Mouse (Mus musculus): Measurements from ENCODE around the gene Nr5a2. TPM values are rescaled to one million over a fixed set of nuclear protein-coding genes. Genes with fewer than 3 reads are reported as not detected.

Nr5a2 gene
- polyA plus RNA-seq, 1 experiment from 2014 or later: 0.70 TPM

DNA sequence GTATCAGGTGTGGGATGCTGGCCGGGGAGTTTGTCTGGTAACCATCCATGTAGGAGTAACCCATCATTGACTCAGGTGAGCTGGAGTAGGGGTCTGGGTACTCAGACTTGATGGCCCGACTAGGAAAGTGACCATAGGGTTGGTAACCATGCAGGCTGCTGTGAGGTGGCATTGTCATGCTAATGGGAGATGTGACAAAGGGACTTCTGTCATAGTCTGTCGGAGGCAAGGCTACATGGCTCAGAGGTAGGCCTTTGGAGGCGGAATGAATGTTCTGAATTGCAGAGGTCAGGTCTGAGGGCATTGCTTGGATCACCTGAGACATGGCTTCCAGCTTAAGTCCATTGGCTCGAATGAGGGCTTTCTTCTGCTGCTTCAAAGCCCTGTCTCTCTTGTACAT is 19.6 kb downstream of the Nr5a2 start:
- no peak overlapping the region for H3K9ac ChIP-seq (replicated peaks; ENCODE audit: low read length)
- peaks cover 43% of the 10 kb centered on the region for H3K27me3 ChIP-seq (ENCODE audit: insufficient read depth, low read length)
- ATAC-seq (ENCODE audit: low FRiP score, low TSS enrichment): no peak
- no peak overlapping the region for H3K27ac ChIP-seq (ENCODE audit: low read length)
- no peak overlapping the region for H3K4me2 ChIP-seq (replicated peaks; ENCODE audit: low read depth, low read length)
- H3K4me1 ChIP-seq (ENCODE audit: insufficient read depth, low read length): no peaks in the 10 kb centered on the region
- no peak overlapping the region for H3K4me3 ChIP-seq (ENCODE audit: low read length)
- H3K36me3 ChIP-seq (ENCODE audit: insufficient read depth, low read length): no peaks in the 10 kb centered on the region
- H3K9me3 ChIP-seq (ENCODE audit: low read length): no peaks in the 10 kb centered on the region
- WGBS: 82% methylated on average over 5 of the region's 5 CpGs

DNA sequence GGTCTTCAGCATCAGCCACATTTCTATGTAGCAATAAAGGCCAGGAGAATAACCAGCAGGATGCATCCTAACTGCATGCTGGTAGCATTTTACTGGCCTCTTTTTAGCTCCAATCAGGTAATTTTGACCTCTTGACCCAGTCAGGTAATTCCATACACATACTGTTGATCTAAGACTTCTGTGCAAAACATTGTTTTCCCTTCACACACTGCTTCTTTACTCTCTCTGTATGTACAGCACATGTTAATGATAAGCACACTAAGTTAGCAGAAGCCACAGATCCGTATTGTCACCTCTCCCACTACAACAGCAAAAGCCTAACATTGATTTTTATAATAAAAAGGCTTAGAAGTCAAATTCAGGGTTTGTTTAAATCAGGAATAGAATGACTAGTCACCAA is 21.0 kb downstream of the Nr5a2 start:
- Histone ChIP-seq H3K27ac (ENCODE audit: low read length) (no peak overlapping the region), H3K36me3 (ENCODE audit: insufficient read depth, low read length) (no peaks in the 10 kb centered on the region), H3K4me3 (ENCODE audit: low read length) (no peak overlapping the region), H3K9me3 (ENCODE audit: low read length) (no peaks in the 10 kb centered on the region), H3K4me2 (replicated peaks; ENCODE audit: low read depth, low read length) (no peak overlapping the region), H3K27me3 (ENCODE audit: insufficient read depth, low read length) (peaks cover 40% of the 10 kb centered on the region), H3K9ac (replicated peaks; ENCODE audit: low read length) (no peak overlapping the region), H3K4me1 (ENCODE audit: insufficient read depth, low read length) (no peaks in the 10 kb centered on the region)
- 85% methylated on average over 1 of the region's 1 CpGs for WGBS
- ATAC-seq (ENCODE audit: low FRiP score, low TSS enrichment): no peak

DNA sequence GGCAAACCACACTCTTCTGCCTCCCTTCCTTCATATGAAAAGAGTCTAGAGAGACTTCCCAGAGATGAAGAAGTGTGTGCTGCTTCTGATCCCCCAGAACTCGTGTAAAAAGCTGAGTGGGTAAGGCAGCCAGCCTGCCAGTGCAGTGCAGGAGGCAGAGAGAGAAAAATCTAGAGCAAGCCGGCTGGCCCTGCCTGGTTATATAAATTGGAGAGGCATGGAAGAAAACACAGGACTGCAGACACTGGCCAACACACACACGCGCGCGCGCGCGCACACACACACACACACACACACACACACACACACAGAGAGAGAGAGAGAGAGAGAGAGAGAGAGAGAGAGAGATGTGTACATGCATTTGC is 24.3 kb downstream of the Nr5a2 start:
- H3K9ac ChIP-seq (replicated peaks; ENCODE audit: low read length): no peak overlapping the region
- H3K4me3 ChIP-seq (ENCODE audit: low read length): no peak overlapping the region
- no peak for ATAC-seq (ENCODE audit: low FRiP score, low TSS enrichment)
- no peaks in the 10 kb centered on the region for H3K36me3 ChIP-seq (ENCODE audit: insufficient read depth, low read length)
- no peaks in the 10 kb centered on the region for H3K9me3 ChIP-seq (ENCODE audit: low read length)
- H3K4me2 ChIP-seq (replicated peaks; ENCODE audit: low read depth, low read length): no peak overlapping the region
- H3K27me3 ChIP-seq (ENCODE audit: insufficient read depth, low read length): peaks cover 23% of the 10 kb centered on the region
- 89% methylated on average over 9 of the region's 9 CpGs for WGBS
- no peak overlapping the region for H3K27ac ChIP-seq (ENCODE audit: low read length)
- H3K4me1 ChIP-seq (ENCODE audit: insufficient read depth, low read length): no peaks in the 10 kb centered on the region

DNA sequence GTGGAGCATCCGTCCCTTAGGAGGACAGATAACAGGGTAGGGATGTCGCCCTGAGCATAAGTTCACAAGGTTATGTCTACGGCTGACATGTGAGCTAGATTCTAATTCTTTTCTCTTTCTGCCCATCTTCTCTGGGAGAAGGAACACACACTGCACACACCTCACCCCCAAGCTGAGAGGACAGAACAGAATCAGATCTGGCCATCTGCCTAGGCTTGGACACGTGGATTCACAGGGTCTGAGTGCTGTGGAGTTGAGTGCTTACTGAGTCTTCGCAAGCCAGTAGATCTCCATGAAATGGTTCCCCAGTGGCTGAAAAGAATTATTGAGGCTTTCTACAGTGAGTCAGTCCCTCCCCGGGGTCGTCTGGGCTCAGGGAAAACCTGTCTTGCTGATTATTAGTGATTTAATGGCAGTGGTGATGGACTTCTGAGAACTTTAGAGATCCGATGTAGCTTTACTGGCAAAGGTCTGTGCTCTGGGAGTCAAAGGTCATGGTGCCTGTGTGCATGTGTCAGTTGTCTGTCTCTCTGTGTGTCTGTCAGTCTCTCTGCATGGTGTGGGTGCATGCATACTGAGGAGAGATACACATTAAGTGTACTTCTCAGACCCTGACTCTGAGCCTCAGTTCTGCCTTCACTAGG is 24.8 kb downstream of the Nr5a2 start:
- Histone ChIP-seq H3K9ac (replicated peaks; ENCODE audit: low read length) (no peak overlapping the region), H3K27ac (ENCODE audit: low read length) (no peak overlapping the region), H3K27me3 (ENCODE audit: insufficient read depth, low read length) (peaks cover 18% of the 10 kb centered on the region), H3K36me3 (ENCODE audit: insufficient read depth, low read length) (no peaks in the 10 kb centered on the region), H3K4me2 (replicated peaks; ENCODE audit: low read depth, low read length) (no peak overlapping the region), H3K4me3 (ENCODE audit: low read length) (no peak overlapping the region), H3K9me3 (ENCODE audit: low read length) (no peaks in the 10 kb centered on the region), H3K4me1 (ENCODE audit: insufficient read depth, low read length) (no peaks in the 10 kb centered on the region)
- WGBS: 47% methylated on average over 8 of the region's 8 CpGs
- no peak for ATAC-seq (ENCODE audit: low FRiP score, low TSS enrichment)

DNA sequence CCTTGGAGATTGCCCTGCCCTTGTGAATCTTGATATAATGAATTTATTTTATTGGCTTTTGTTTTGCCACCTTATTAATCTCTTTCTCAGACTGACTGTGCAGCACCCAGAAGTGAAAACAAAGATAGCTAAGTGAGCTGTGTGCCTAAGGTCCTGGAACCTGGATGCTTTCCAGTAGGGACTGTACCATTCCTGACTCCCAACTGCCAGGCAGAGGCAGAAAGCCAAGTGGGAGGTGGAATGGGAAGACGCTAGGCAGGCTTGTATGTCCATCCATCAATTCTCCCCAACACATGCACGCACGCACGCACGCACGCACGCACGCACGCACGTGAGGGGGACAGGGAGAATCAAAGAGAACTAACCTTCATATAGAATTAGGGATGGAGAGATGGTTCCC is 26.2 kb downstream of the Nr5a2 start:
- H3K36me3 ChIP-seq (ENCODE audit: insufficient read depth, low read length): no peaks in the 10 kb centered on the region
- H3K4me2 ChIP-seq (replicated peaks; ENCODE audit: low read depth, low read length): no peak overlapping the region
- peaks cover 12% of the 10 kb centered on the region for H3K27me3 ChIP-seq (ENCODE audit: insufficient read depth, low read length)
- no peak overlapping the region for H3K9ac ChIP-seq (replicated peaks; ENCODE audit: low read length)
- no peaks in the 10 kb centered on the region for H3K4me1 ChIP-seq (ENCODE audit: insufficient read depth, low read length)
- H3K27ac ChIP-seq (ENCODE audit: low read length): no peak overlapping the region
- no peaks in the 10 kb centered on the region for H3K9me3 ChIP-seq (ENCODE audit: low read length)
- no peak overlapping the region for H3K4me3 ChIP-seq (ENCODE audit: low read length)
- 83% methylated on average over 10 of the region's 10 CpGs for WGBS
- ATAC-seq (ENCODE audit: low FRiP score, low TSS enrichment): no peak

DNA sequence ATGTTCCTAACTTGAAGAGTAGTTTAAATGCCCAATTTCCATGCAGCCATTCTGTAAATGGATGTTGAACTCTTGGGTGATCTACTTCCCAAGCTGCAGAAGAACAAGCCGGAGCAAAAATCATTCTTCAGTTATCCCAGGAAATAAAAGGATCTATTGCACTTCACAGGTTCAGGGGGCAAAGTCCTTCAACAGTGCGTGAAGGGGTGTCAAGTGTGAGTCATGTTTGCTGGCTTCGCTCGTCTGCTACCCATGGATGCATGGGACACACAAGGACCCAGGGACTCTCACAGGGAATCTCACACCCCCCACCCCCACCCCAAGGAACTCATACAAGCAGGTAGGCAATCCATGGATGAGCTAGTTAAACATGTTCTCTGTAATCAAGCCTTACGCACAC is 29.2 kb downstream of the Nr5a2 start:
- no peaks in the 10 kb centered on the region for H3K36me3 ChIP-seq (ENCODE audit: insufficient read depth, low read length)
- no peaks in the 10 kb centered on the region for H3K4me1 ChIP-seq (ENCODE audit: insufficient read depth, low read length)
- WGBS: 77% methylated on average over 5 of the region's 5 CpGs
- no peak overlapping the region for H3K4me2 ChIP-seq (replicated peaks; ENCODE audit: low read depth, low read length)
- H3K4me3 ChIP-seq (ENCODE audit: low read length): no peak overlapping the region
- no peak for ATAC-seq (ENCODE audit: low FRiP score, low TSS enrichment)
- H3K9ac ChIP-seq (replicated peaks; ENCODE audit: low read length): no peak overlapping the region
- no peak overlapping the region for H3K27ac ChIP-seq (ENCODE audit: low read length)
- peaks cover 9% of the 10 kb centered on the region for H3K27me3 ChIP-seq (ENCODE audit: insufficient read depth, low read length)
- H3K9me3 ChIP-seq (ENCODE audit: low read length): no peaks in the 10 kb centered on the region

DNA sequence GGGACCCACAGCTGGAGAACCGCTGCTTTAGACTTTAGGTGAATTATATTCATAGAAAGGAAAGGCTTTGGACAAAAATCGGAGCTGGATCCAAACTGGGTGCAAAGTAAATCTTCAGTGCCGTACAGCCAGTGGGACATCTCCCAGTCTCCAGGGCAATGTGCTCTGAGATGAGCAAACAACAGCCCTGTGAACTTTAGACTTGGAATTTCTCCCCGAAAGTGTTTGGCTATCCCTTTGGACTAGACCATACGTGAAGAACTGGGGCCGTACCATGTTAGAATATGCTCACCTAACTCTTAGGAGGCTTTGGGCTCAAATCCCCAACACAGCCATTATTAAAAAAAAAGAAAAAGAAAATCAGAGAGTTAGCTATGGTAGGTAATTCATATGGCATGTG is 30.5 kb downstream of the Nr5a2 start:
- 95% methylated on average over 6 of the region's 6 CpGs for WGBS
- Histone ChIP-seq H3K4me1 (ENCODE audit: insufficient read depth, low read length) (no peaks in the 10 kb centered on the region), H3K36me3 (ENCODE audit: insufficient read depth, low read length) (no peaks in the 10 kb centered on the region), H3K4me3 (ENCODE audit: low read length) (no peak overlapping the region), H3K4me2 (replicated peaks; ENCODE audit: low read depth, low read length) (no peak overlapping the region), H3K27me3 (ENCODE audit: insufficient read depth, low read length) (no peaks in the 10 kb centered on the region; the same call in 1 of the 2 replicates), H3K9ac (replicated peaks; ENCODE audit: low read length) (no peak overlapping the region), H3K9me3 (ENCODE audit: low read length) (no peaks in the 10 kb centered on the region), H3K27ac (ENCODE audit: low read length) (no peak overlapping the region)
- ATAC-seq (ENCODE audit: low FRiP score, low TSS enrichment): no peak

DNA sequence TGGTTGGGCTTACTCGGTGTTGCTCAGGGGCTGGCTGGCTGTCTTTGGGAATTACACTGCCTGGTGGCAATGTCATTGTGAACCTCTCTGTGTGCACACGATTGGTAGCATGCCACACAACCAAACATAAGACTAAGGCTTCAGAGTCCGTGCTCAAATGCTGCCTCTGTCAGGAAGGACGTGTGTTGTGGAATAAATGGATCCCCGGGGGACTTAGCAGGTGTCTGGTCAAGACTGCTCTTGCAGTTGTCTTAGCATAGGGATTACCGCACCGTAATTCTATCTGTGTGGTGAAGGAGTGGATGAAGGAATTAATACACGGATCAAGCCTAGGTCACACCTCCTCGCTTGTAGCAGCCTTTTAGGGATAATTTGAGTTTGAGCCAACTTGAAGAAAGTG is 32.8 kb downstream of the Nr5a2 start:
- no peak overlapping the region for H3K27ac ChIP-seq (ENCODE audit: low read length)
- 57% methylated on average over 9 of the region's 9 CpGs for WGBS
- no peak for ATAC-seq (ENCODE audit: low FRiP score, low TSS enrichment)

DNA sequence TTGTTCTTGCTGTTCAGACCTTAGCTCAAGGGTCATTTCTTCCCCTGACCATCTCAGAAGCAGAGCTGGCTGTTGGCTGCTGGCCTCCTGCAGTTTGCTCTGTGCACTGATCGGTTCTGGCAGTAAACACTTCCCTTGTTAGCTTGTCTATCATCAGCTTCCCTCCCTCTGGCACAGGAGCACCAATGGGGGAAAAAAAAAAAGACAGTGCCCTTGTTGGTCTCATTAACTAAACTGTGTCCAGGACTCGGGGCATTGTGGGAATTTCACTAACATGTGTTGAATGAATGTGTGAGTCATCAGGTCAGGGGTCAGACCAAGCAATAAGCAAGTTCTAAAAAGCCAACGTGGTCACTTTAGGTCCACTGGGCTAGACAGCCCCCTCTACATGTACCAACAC is 34.2 kb downstream of the Nr5a2 start:
- 27% methylated on average over 3 of the region's 3 CpGs for WGBS
- H3K9me3 ChIP-seq (ENCODE audit: low read length): no peaks in the 10 kb centered on the region
- H3K9ac ChIP-seq (replicated peaks; ENCODE audit: low read length): no peak overlapping the region
- no peak overlapping the region for H3K27ac ChIP-seq (ENCODE audit: low read length)
- no peaks in the 10 kb centered on the region for H3K36me3 ChIP-seq (ENCODE audit: insufficient read depth, low read length)
- ATAC-seq (ENCODE audit: low FRiP score, low TSS enrichment): no peak
- H3K4me3 ChIP-seq (ENCODE audit: low read length): no peak overlapping the region
- no peak overlapping the region for H3K4me2 ChIP-seq (replicated peaks; ENCODE audit: low read depth, low read length)
- H3K4me1 ChIP-seq (ENCODE audit: insufficient read depth, low read length): no peaks in the 10 kb centered on the region
- H3K27me3 ChIP-seq (ENCODE audit: insufficient read depth, low read length): 0 out of 2 replicates have a peak, but pooled peaks cover 4% of the 10 kb centered on the region

More for the DNA sequence above, 32.8 kb downstream of the Nr5a2 start:
- H3K4me1 ChIP-seq (ENCODE audit: insufficient read depth, low read length): no peaks in the 10 kb centered on the region
- H3K36me3 ChIP-seq (ENCODE audit: insufficient read depth, low read length): no peaks in the 10 kb centered on the region
- H3K9ac ChIP-seq (replicated peaks; ENCODE audit: low read length): no peak overlapping the region
- H3K4me3 ChIP-seq (ENCODE audit: low read length): no peak overlapping the region
- H3K4me2 ChIP-seq (replicated peaks; ENCODE audit: low read depth, low read length): no peak overlapping the region
- H3K27me3 ChIP-seq (ENCODE audit: insufficient read depth, low read length): 0 out of 2 replicates have a peak, but pooled peaks cover 3% of the 10 kb centered on the region
- no peaks in the 10 kb centered on the region for H3K9me3 ChIP-seq (ENCODE audit: low read length)

DNA sequence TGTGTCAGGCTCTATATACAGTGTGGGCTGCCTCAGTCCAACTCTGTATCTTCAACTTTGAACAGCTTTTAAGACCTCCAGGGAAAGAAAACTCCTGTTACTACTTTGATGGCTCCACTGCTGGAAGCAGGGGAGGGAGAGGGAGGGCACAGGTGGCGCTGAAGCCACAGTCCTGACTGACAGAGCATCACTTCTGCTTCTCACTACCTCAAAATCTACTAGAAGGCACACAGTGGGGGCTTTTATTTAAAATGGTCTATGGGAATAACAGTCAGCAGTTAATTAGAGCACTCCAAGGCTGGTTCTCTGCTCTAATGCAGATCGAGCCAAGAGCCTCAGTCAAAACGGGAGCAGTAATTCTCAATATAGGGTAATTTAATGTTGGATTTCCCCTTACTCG is 40.2 kb downstream of the Nr5a2 start:
- no peaks in the 10 kb centered on the region for H3K36me3 ChIP-seq (ENCODE audit: insufficient read depth, low read length)
- no peak overlapping the region for H3K9ac ChIP-seq (replicated peaks; ENCODE audit: low read length)
- H3K27me3 ChIP-seq (ENCODE audit: insufficient read depth, low read length): peaks cover 26% of the 10 kb centered on the region
- no peak overlapping the region for H3K4me3 ChIP-seq (ENCODE audit: low read length)
- no peak overlapping the region for H3K4me2 ChIP-seq (replicated peaks; ENCODE audit: low read depth, low read length)
- no peaks in the 10 kb centered on the region for H3K9me3 ChIP-seq (ENCODE audit: low read length)
- H3K4me1 ChIP-seq (ENCODE audit: insufficient read depth, low read length): no peaks in the 10 kb centered on the region
- no peak for ATAC-seq (ENCODE audit: low FRiP score, low TSS enrichment)
- 62% methylated on average over 4 of the region's 4 CpGs for whole genome bisulfite sequencing
- no peak overlapping the region for H3K27ac ChIP-seq (ENCODE audit: low read length)
